In genomic region chr13:109231848-109232460, GRCm38 (mm10) we compare ENCODE assay signal across 13 mouse cellular contexts.
A peak's percentile ranks its signal among the peaks of the same experiment; 100 is the strongest.
DNase-seq lines count a peak whose midpoint lies in the region; ATAC-seq and TF ChIP-seq lines count a peak whose summit lies in the region.
"Had no signal": no experiment of that assay in that cellular context is flagged by ENCODE, and none has a peak within 500 bp of the region (broad histone marks: within the 10 kb centered on the region; RNA-seq: fewer than 3 reads in every experiment).

No protein-coding gene starts in this region.

- H3K9ac ChIP-seq in heart, postnatal 0 days (replicated peaks; ENCODE audit: low read depth, low read length): no peak overlapping the region
- no peak overlapping the region for H3K9ac ChIP-seq in lung, embryonic 15.5 days
- no peak overlapping the region for H3K9ac ChIP-seq in forebrain, embryonic 15.5 days (replicated peaks)
- no peak overlapping the region for H3K9ac ChIP-seq in hindbrain, embryonic 13.5 days
- H3K9ac ChIP-seq: limb, embryonic 12.5 days had no signal

- peak overlapping the region; percentile 45 for H3K4me2 ChIP-seq in heart, postnatal 0 days (ENCODE audit: low read depth, low read length)
- peak overlapping the region; percentile 13; the same call in 1 of the 2 replicates for H3K4me2 ChIP-seq in lung, embryonic 15.5 days
- H3K4me2 ChIP-seq in forebrain, embryonic 15.5 days (replicated peaks): no peak overlapping the region
- no peak overlapping the region for H3K4me2 ChIP-seq in hindbrain, embryonic 13.5 days
- H3K4me2 ChIP-seq: limb, embryonic 12.5 days had no signal

- WGBS in heart, postnatal 0 days: 53% methylated on average over 18 of the region's 18 CpGs
- WGBS in bone marrow, adult 2 months: 9% methylated on average over 18 of the region's 18 CpGs
- WGBS in lung, embryonic 15.5 days: 54% methylated on average over 18 of the region's 18 CpGs
- 90% methylated on average over 18 of the region's 18 CpGs for WGBS in forebrain, embryonic 15.5 days
- 89% methylated on average over 18 of the region's 18 CpGs for WGBS in hindbrain, embryonic 13.5 days

- intact Hi-C loops in heart, postnatal 10 days (cut with DNase I): loop anchor here (5.0 to 10.0 kb wide), 3 partner anchors 210 to 673 kb away; no protein-coding TSS in a partner anchor

- DNase-seq in heart, postnatal 0 days (ENCODE audit: low spot score): no peak
- DNase-seq in heart, postnatal 10 days: no peak
- peak; percentile 96 for DNase-seq in 416B (ENCODE audit: low read depth)
- DNase-seq in cerebellum, adult 9-11 months: no peak
- DNase-seq: cerebellum, adult 11-12 months; gastrocnemius, postnatal 14 days; kidney, postnatal 36 days had no signal

- H3K27me3 ChIP-seq in heart, postnatal 0 days (ENCODE audit: control insufficient read depth, insufficient read depth, low read length): no peaks in the 10 kb centered on the region
- H3K27me3 ChIP-seq in lung, embryonic 15.5 days: no peaks in the 10 kb centered on the region
- H3K27me3 ChIP-seq in forebrain, embryonic 15.5 days: no peaks in the 10 kb centered on the region
- no peaks in the 10 kb centered on the region for H3K27me3 ChIP-seq in hindbrain, embryonic 13.5 days
- H3K27me3 ChIP-seq: limb, embryonic 12.5 days had no signal

- TF ChIP-seq EP300 in heart, postnatal 0 days (IDR thresholded peaks at IDR 0.05; ENCODE audit: low read depth): no peak

- H3K36me3 ChIP-seq in heart, postnatal 0 days (replicated peaks; ENCODE audit: control insufficient read depth, insufficient read depth, low read length): no peaks in the 10 kb centered on the region
- no peaks in the 10 kb centered on the region for H3K36me3 ChIP-seq in lung, embryonic 15.5 days
- no peaks in the 10 kb centered on the region for H3K36me3 ChIP-seq in forebrain, embryonic 15.5 days
- H3K36me3 ChIP-seq in hindbrain, embryonic 13.5 days: no peaks in the 10 kb centered on the region
- H3K36me3 ChIP-seq: limb, embryonic 12.5 days had no signal

- TF ChIP-seq CTCF in heart, postnatal 0 days (IDR thresholded peaks at IDR 0.05; ENCODE audit: low read depth): no peak
- TF ChIP-seq CTCF in bone marrow, adult 2 months (IDR thresholded peaks at IDR 0.05; ENCODE audit: control insufficient read depth, insufficient read depth, low read length): no peak

- peak overlapping the region; percentile 49 for H3K27ac ChIP-seq in heart, postnatal 0 days (ENCODE audit: low read depth)
- no peak overlapping the region for H3K27ac ChIP-seq in bone marrow, adult 2 months (ENCODE audit: control insufficient read depth, insufficient read depth, low read depth, low read length, poor library complexity)
- peak overlapping the region; percentile 22 for H3K27ac ChIP-seq in lung, embryonic 15.5 days
- H3K27ac ChIP-seq in forebrain, embryonic 15.5 days (replicated peaks): no peak overlapping the region
- H3K27ac ChIP-seq in hindbrain, embryonic 13.5 days: no peak overlapping the region
- H3K27ac ChIP-seq: limb, embryonic 12.5 days had no signal

- H3K9me3 ChIP-seq in heart, postnatal 0 days (replicated peaks; ENCODE audit: control insufficient read depth, low read length): no peaks in the 10 kb centered on the region
- H3K9me3 ChIP-seq in lung, embryonic 15.5 days: no peaks in the 10 kb centered on the region
- H3K9me3 ChIP-seq in forebrain, embryonic 15.5 days: no peaks in the 10 kb centered on the region
- no peaks in the 10 kb centered on the region for H3K9me3 ChIP-seq in hindbrain, embryonic 13.5 days
- H3K9me3 ChIP-seq: limb, embryonic 12.5 days had no signal

- peak overlapping the region; percentile 6; the same call in 1 of the 2 replicates for H3K4me3 ChIP-seq in heart, postnatal 0 days (ENCODE audit: low read depth, low read length)
- peak overlapping the region; percentile 5 for H3K4me3 ChIP-seq in bone marrow, adult 2 months (replicated peaks; ENCODE audit: control insufficient read depth, low read depth, low read length)
- no peak overlapping the region for H3K4me3 ChIP-seq in lung, embryonic 15.5 days
- H3K4me3 ChIP-seq in forebrain, embryonic 15.5 days: no peak overlapping the region
- no peak overlapping the region for H3K4me3 ChIP-seq in hindbrain, embryonic 13.5 days
- H3K4me3 ChIP-seq: erythroblast, embryonic 14.5 days; limb, embryonic 12.5 days had no signal

- TF ChIP-seq POLR2A in bone marrow, adult 2 months (IDR thresholded peaks at IDR 0.05; ENCODE audit: borderline replicate concordance, control insufficient read depth, low read depth, low read length): no peak

- H3K4me1 ChIP-seq in heart, postnatal 0 days (ENCODE audit: control insufficient read depth, insufficient read depth): peaks cover 11% of the 10 kb centered on the region; the same call in 1 of the 2 replicates
- peaks cover 2% of the 10 kb centered on the region for H3K4me1 ChIP-seq in bone marrow, adult 2 months (ENCODE audit: control insufficient read depth, insufficient read depth, low read length)
- H3K4me1 ChIP-seq in lung, embryonic 15.5 days: peaks cover 19% of the 10 kb centered on the region
- peaks cover 15% of the 10 kb centered on the region for H3K4me1 ChIP-seq in forebrain, embryonic 15.5 days
- H3K4me1 ChIP-seq in hindbrain, embryonic 13.5 days (replicated peaks): peaks cover 12% of the 10 kb centered on the region

- ATAC-seq in heart, postnatal 0 days (ENCODE audit: insufficient read depth, low read depth): no peak
- no peak; the same call in 1 of the 2 replicates for ATAC-seq in lung, embryonic 15.5 days (ENCODE audit: borderline replicate concordance, extremely low read depth, low FRiP score, low TSS enrichment)
- ATAC-seq in forebrain, embryonic 15.5 days (replicated peaks): no peak
- no peak for ATAC-seq in hindbrain, embryonic 13.5 days (ENCODE audit: low FRiP score)

Comparison
In these comparisons a context has a peak if more than half of its experiments do, and no peak if none do; other contexts are left out.
1. H3K27ac ChIP-seq: peak in heart, postnatal 0 days (single experiment) and lung, embryonic 15.5 days (single experiment); none in bone marrow, adult 2 months (single experiment), forebrain, embryonic 15.5 days (single experiment) and hindbrain, embryonic 13.5 days (single experiment).
2. H3K4me2 ChIP-seq: peak in heart, postnatal 0 days (single experiment) and lung, embryonic 15.5 days (single experiment); none in forebrain, embryonic 15.5 days (single experiment) and hindbrain, embryonic 13.5 days (single experiment).
3. H3K4me3 ChIP-seq: peak in heart, postnatal 0 days (single experiment) and bone marrow, adult 2 months (single experiment); none in lung, embryonic 15.5 days (single experiment), forebrain, embryonic 15.5 days (single experiment) and hindbrain, embryonic 13.5 days (single experiment).